Mouse (Mus musculus): ENCODE results near the gene Magix.
A peak's percentile ranks its signal among the peaks of the same experiment; 100 is the strongest.
"Not testable (repeated sequence)": the region's sequence is repeated elsewhere in the genome, so short reads cannot be mapped to it uniquely, and the experiment has no call there.

Gene Magix

DNA sequence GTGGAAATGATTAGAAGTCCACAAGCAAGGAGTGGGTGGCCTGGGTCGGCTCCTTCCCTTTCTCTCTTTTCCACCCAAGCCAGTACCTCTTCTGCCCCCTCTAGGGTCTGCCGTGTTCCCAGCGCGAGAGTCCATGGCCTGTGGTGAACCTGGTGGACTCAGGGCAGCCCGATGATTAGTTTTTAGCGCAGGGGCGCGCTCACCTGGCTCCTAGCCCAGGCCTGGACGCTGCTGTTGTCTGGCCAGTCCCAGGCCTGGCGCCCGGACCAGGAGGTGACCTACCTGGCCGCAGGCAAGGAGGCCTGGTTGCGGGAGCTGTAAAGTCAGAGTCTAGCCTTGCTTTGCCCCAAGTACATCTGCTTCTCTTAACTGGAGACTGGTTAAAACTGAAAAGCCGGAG is at the start of gene Magix:
Magix (minus strand) TSS at position 388 of the 400 bp plus-strand sequence.
- no peak for DNase-seq (ENCODE audit: extremely low spot score, low spot score)

DNA sequence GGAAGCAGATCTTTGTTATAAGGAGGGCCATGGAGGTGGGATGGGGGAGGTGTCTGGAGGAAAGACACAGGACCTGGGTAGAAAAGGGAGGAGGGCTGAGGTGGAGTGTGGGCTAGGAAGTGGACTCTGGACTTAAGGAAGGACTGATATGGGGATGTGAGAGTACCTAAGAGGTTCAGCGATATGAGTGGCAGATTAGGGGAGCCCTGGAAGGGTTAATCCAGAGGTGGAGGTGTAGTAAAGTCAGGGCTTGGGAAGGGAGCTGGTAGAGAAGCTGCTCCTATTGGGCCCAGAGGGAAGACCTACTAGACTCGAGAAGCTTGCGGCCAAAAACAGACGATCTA is 47.8 kb upstream of the Magix start:
- DNase-seq (ENCODE audit: extremely low spot score, low spot score): no peak

DNA sequence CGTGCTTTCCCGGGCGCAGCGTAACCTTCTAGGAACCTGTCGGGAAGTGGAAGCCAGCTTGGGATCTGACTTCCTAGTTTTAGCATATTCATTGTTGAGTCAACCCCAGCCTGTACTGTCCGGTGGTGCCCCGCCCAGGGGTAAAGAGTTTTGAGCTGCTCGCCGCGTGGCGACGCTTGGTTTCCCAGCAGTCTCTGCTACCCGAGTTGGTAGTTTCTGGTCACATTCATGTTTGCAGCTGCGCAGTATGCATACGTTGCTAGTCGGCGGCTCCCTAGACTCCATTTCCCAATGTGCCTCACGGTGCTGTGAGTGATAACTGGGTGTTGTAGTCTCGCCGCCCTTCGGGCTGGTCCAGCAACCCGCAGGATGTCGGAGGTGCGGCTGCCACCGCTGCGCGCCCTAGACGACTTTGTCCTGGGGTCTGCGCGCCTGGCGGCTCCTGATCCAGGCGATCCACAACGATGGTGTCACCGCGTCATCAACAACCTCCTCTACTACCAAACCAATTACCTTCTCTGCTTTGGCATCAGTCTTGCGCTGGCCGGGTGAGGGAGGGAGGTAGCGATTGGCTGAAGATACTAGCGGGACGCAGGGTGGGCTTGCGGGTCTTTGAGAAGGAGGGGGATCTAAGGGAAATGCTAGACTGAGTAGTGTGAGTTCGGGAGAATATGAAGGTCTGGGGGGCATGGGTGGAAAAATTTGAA is 47.3 kb upstream of the Magix start, which contains the start of gene Praf2:
Praf2 (plus strand) TSS at position 225 of the 707 bp plus-strand sequence.
- peak; percentile 65 for DNase-seq (ENCODE audit: extremely low spot score, low spot score)

DNA sequence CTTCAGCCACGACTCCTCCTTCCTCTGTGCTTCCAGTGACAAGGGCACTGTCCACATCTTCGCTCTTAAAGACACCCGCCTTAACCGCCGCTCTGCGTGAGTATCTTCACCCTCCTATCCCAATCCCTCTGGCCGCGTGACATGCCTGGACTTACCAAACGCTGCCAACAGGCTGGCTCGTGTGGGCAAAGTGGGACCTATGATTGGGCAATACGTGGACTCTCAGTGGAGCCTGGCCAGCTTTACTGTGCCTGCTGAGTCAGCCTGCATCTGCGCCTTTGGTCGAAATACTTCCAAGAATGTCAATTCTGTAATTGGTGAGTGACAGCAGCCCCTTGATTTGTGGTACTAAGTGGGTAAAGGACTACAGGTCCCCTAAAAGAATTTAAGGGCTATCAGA is 46.1 kb upstream of the Magix start:
- DNase-seq (ENCODE audit: extremely low spot score, low spot score): no peak

DNA sequence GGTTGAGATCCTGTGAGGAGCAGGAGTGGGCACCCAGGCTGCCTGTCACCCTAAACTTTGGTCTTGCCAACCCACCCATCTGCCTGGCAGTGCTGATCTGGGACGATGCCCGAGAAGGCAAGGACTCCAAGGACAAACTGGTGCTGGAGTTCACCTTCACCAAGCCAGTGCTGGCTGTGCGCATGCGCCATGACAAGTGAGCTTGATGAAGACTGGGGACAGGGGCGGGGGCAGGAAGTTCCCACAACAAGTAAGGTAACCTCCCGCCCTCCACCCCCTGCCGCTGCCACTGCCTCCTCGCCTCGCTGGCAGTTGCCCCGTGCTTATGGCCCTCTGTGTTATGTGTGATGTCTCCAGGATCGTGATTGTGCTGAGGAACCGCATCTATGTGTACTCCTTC is 44.8 kb upstream of the Magix start:
- DNase-seq (ENCODE audit: extremely low spot score, low spot score): no peak

DNA sequence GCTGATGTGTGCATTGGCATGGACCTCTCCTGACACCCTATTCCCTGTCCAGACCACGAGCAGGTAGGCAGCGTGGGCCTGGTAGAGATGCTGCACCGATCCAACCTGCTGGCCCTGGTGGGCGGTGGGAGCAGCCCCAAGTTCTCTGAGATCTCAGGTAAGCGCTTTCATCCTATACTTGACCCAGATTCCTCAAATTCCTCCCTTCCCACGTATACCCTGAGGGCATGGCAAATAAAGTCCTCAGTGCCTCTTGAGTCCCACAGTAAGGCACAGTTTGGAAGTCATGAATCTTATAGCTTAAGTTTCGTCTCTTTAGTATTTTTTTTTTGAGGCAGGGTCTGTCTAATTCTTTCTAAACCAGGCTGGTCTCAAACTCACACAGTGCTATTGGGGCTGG is 43.1 kb upstream of the Magix start:
- no peak for DNase-seq (ENCODE audit: extremely low spot score, low spot score)

DNA sequence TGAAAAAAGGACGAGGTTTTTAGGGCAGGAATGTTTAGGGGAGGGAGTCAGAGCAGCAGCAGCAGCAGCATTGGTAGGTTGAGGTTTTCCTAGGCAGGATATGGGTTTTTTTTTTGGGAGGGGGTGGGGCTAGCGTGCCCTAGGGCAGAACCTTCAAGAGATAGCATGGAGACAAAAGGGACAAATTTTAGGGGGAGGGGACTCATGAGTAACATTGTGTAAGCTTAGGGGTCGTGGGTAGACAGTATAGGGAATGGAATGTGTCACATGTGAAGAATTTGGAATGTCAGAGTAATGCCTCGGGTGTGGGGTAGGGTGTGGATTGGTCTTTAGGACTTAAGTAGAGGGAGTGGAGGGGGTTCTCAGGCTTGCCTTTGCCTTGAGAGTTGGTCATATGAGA is 41.6 kb upstream of the Magix start:
- no peak for DNase-seq (ENCODE audit: extremely low spot score, low spot score)

DNA sequence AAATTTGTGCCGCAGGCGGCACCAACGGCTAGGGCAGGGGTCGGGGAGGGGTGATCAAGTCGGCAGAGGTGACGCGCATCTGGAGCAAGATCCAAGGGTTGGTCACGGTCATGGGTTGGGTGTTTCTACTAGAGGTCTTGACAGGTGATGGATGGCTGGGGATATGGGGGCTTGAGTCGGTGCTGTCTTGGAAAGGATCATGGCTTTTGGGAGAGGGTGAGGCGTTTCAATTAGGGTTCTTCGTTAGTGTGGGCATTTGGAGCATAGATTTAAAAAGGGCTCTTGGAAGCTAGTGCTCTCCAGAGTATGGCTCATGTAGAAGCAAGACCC is 41.2 kb upstream of the Magix start:
- DNase-seq (ENCODE audit: extremely low spot score, low spot score): no peak

DNA sequence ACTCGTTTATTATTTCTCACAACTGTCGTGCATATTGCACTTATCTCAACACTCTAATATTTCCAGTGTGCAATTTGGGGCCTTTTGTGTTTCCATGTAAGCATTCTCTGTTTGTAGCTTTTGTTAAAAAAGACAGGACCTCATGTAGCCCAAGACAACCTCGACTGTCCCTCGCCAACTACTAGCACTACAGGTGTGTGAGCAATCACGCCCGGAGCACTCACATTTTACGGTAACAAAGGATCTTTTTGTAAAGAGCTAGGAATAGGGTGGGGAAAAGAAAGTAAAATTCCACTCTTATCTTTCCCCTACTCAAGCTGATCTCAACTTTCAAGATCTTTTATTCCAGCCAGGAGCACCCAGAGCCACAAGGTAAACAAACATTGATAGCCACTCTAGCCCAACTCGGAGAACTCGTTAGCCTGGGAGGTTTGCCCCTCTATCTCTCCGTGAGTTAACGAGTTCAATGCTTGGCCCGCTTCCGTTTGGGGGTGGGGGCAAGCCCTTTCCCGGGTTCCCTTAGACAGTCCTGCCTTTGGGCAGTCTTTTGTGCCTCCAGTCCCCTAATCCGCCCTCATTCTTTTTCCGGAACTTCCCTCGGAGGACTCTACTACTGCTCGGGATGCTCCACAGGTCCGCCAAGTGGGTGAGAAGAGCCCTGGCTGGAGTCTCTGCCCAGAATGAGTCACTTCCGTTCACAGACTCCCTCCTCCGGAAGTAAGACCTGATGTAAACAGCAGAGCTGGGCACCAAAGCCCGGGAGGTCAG is 40.6 kb upstream of the Magix start, which contains the start of gene Gm45208:
Gm45208 (plus strand) TSS at position 732 of the 768 bp plus-strand sequence.
- peak; percentile 68 for DNase-seq (ENCODE audit: extremely low spot score, low spot score)

DNA sequence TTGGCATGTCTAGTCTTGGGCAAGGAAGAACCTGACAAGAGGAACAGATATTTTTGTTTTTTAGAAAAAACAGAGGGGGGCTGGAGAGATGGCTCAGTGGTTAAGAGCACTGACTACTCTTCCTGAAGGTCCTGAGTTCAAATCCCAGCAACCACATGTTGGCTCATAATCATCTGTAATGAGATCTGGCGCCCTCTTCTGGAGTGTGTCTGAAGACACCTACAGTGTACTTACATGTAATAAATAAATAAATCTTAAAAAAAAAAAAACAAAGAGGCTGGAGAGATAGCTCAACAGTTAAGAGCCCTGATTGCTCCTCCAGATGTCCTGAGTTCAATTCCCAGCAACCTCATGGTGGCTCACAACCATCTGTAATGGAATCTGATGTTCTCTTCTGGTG is 35.0 kb upstream of the Magix start:
- not testable (repeated sequence) for DNase-seq (ENCODE audit: extremely low spot score, low spot score)

DNA sequence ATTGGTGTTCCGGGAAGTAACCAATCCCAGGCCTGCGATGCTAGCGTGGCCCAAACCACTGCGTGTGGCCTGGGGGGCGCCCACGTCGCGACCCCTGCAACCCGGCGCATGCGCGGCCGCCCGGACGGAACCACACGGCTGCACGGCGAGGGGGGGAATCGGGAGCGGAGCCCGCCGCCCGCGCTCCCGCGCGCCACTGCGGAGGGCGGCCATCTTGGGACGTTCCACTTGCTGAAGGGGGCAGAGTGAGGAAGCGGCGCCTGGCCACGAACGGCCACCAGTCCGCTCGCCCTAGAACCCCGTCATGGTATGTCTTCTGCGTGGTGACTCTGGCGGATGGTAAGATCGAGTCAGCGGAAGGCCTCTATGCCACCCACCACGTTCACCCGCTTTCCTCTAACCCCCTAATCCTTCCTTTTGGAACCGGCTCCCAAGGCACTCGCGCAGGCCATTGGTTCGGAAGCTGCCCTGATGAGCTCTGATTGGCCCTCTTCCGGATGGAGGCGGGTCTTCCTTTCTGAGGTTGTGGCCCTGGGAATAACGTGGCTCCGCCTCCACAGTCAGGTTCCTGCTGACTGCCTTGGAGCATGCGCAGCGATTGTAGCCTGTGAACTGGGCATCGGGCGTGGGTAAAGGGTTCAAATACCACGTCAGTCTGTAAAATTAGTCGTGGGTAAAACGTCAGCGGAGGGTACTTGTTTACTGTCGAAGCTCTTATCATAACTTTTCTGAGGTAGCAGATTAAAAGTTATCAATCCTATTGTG is 33.3 kb upstream of the Magix start, which contains the start of gene Wdr45:
Wdr45 (plus strand) TSS at position 199 of the 765 bp plus-strand sequence.
- peak; percentile 73 for DNase-seq (ENCODE audit: extremely low spot score, low spot score)

DNA sequence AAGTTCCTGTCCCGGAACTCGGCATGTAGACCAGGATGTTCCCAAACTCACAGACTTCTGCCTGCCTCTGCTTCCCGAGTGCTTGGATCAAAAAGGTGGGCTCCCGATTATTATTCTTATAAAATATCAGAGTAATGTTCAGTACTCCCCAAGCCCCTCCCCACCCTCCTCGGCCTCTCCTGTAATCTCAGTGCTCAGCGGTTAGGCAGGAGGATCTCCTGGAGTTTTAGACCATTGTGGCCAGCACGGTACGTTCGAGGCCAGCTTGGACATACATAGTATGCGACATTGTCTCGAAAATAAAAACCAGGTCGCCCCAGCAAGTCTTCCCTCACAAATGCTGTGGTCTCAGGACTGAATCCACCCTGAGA is 32.7 kb upstream of the Magix start:
- DNase-seq (ENCODE audit: extremely low spot score, low spot score): not testable (repeated sequence)

DNA sequence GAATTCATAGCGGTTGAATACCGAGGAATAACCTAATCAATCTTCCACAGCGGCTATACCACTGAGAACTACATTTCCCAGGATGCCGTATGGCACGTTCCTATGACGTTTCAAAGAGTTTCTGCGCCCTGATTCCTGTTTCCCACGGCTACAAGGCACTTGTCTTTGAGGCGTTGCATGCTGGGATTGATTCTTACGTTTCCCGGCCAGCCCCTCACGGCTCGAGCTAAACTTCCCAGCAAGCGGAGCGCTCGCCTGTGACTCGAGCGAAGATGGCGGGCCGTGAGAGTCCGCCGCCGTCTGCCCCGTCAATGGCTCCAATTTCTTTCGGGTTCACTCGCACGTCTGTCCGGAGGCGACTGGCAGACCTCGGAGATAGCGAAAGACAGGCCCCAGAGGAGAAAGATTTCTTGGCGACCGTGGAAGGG is 15.9 kb upstream of the Magix start, which contains the start of gene Gpkow:
Gpkow (plus strand) TSS at position 178 of the 428 bp plus-strand sequence.
- peak; percentile 72 for DNase-seq (ENCODE audit: extremely low spot score, low spot score)

DNA sequence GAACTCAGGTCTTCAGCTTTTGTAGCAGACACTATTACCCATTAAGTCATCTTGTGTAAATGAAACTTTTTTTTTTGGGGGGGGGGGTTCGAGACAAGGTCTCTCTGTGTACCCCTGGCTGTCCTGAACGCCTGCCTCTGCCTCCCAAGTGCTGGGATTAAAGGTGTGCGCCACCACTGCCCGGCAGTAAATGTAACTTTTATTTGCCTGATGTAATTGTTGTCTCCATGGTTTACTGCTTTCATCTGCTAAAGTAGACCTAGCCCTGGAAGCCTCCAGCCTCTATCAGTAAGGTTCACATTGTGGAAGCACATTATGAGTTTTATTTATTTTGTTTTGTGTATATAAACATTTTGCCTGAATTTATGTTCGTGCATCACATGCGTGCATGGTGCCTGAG is 15.5 kb upstream of the Magix start:
- no peak for DNase-seq (ENCODE audit: extremely low spot score, low spot score)

DNA sequence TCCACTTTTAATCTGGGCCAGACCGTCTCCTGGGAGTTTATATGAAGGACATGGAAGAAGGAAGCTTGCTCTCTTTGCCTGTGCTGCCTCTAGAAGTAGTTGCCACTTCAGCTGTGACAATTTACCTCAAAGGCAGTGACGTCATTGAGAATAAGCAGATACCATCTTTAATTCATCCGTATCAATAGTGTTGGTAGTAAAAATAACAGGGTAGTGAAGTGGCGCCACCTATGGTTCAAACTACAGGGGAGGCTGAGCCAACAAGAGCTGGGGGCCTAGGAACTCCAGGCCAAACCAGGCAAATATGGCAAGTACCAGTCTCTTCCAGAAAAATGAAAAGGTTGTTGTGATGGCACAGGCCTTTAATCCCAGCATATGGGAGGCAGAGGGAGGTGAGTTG is 11.8 kb upstream of the Magix start:
- no peak for DNase-seq (ENCODE audit: extremely low spot score, low spot score)

DNA sequence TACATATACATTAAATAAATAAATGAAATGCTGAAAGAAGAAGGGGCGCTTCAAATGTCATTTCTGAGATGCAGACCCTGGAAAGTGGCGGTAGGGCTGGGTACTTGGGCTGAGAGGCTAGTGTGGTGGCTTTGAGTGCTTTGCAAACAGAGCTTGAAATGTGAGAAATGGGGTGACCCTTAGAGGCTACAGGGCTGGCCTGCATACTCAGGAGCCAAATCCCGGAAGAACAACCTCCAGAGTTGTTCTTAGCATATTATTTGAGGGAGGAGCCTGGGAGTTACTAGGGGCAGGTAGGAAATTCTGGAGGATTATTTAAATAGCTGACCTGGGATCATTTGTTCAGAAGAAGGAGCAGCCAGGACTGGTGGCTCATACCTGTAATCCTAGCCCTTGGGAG is 9.4 kb upstream of the Magix start:
- DNase-seq (ENCODE audit: extremely low spot score, low spot score): no peak

DNA sequence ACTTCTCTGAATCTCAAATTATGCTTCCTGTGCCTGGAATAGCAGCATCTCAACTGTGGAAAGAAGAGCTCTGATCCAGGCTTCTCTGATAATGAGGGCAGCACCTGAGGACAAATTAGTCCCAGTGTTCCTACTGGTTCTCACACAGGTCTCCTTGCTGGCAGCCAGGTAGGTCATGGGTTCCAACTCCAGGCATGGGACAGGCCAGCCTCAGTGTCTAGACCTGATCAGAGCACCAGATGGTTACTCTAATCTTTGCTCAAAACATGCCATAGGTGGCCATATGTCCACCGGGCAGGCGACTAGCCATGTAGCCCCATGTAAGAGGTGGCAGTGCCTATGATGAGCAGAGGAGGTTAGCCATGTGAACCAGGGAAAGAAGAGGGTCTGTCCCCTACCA is 7.3 kb upstream of the Magix start:
- no peak for DNase-seq (ENCODE audit: extremely low spot score, low spot score)

DNA sequence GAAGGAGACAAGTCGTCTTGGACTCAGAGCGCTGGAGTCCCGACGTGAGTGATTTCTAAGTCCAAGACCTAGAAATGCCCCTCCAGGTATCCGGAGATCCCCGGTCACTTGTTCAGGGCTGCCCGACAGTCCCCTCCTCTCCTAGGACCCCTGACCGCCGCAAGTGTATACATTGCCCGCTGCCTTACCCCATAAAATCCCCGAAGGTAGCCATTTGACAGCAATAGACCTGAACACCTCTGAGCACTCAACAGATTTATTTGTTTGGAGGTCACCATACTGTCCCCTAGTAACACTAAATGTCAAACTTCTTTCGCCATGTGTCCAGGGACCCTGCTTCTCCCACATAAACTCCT is 1.0 kb downstream of the Magix start:
- DNase-seq (ENCODE audit: extremely low spot score, low spot score): no peak

DNA sequence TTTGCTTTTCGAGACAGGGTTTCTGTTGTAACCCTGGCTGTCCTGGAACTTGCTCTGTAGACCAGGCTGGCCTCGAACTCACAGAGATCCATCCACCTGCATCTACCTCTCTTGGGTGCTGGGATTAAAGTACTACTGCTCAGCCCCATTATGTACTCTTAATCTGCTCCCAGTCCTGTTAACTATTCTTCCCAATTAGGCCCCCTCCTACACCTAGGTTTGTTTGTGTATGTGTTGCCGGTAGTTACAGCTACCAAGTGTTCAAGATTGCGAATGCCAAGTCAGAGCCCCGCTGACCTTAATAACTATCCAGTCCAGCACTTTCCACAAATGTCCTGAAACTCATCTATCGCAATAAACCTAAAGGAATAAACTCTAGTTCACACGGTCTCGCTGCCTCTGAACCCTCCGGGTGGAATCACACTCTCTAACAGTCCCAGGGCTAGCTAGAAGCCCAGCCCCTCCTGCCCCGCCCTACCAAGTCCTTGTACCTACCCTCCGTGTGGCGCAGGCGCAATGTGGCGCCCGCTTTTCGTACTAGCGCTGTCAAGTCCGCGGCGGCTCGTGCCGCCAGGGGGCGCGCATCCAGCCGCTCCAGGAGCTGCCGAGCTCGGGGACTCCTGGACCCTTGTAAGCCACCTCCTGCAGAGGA is 1.5 kb downstream of the Magix start:
- DNase-seq (ENCODE audit: extremely low spot score, low spot score): peak; percentile 81

DNA sequence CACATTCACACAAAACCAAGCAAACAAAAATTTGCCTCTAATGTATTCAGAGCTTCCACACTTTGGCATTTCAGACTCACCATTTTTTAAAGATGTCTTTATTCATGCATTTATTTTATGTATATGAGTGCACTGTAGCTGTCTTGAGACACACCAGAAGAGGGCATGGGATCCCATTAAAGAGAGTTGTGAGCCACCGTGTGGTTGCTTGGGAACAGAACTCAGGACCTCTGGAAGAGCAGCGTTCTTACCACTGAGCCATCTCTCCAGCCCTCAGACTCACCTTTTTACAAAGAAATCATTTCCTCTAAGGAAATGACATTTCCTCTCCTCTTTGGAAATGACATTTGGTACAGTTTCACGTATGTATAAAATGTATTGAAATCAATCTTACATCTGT is 2.1 kb downstream of the Magix start:
- no peak for DNase-seq (ENCODE audit: extremely low spot score, low spot score)

DNA sequence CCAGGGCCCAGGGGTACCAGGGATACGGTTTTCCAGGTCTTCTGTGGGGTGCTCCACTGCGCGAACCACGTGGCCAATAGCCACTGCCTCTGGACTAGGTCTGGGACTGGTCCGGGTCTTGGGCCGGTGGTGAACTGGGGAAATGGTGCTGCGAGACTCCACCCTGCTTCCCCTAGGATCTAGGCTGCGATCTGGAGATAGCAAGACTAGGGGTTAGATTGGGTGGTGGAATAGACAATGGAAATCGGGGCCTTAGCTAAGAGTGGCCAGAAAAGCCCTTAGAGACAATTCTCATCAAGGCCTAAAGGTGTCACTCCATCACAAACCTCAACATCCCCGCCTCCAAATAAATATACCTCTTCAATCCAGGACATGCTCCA is 6.1 kb downstream of the Magix start:
- peak; percentile 14 for DNase-seq (ENCODE audit: extremely low spot score, low spot score)

Measured in neural tube, embryonic 10.5 days (tissue).